Mouse (Mus musculus) urinary bladder, postnatal 36 days (tissue): ENCODE measurements around the gene Fads3.

Experiments
- DNase-seq, 2 experiments: peaks; one replicate each; pipeline ENCODE4 v3.0.0; 2022; ENCODE audit warnings: low spot score in 2 of 2, mixed read lengths in 1 of 2

Gene Fads3

DNA sequence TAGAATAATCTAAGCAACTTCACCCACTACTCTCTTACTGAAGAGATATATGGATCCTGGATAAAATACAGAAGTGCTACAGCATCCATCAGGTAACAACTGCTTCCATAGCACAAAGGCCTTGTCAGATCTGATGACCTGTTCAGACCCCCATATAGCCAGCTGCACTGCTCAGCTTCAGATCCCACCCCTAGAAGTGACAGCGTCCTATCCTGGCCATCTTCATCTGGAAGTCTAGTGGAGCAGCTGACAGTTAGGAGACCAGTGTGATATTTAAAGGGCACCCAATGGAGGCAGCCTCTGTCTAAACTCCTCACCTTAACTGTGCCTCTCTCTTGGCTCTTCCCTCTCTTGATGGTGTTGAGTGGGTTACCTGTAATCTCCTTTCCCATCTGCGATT is 67.3 kb downstream of the Fads3 start:
- DNase-seq: no peak
